Mouse (Mus musculus): Measurements from ENCODE around the gene Cdt1.
A peak's percentile ranks its signal among the peaks of the same experiment; 100 is the strongest.

The Cdt1 gene

GRCm38 (mm10) chr8:122616181-122616905, 48.5 kb downstream of the Cdt1 start:
- DNase-seq = peak; percentile 65

GRCm38 (mm10) chr8:122617947-122618546, 50.2 kb downstream of the Cdt1 start:
- peak; percentile 94 for DNase-seq

GRCm38 (mm10) chr8:122618660-122619378, 51.0 kb downstream of the Cdt1 start:
- DNase-seq = no peak

- DNase-seq = no peak
Measured at GRCm38 (mm10) chr8:122620446-122620845, 52.6 kb downstream of the Cdt1 start.

GRCm38 (mm10) chr8:122622727-122623126, 54.9 kb downstream of the Cdt1 start, which contains the start of gene Pabpn1l:
TSS of gene Pabpn1l (minus strand) at chr8:122622739.
- no peak for DNase-seq

Data from lung, postnatal 36 days (tissue).